Mouse (Mus musculus): ENCODE data around the gene Rnf13. TPM values are rescaled to one million over a fixed set of nuclear protein-coding genes. Genes with fewer than 3 reads are reported as not detected.
A peak's percentile ranks its signal among the peaks of the same experiment; 100 is the strongest.

The Rnf13 gene
- total RNA-seq (2014; rRNA removed) (193 and 201 TPM in 2 replicates), polyA plus RNA-seq (2012; rRNA removed) (127 and 144 TPM in 2 replicates)

DNA sequence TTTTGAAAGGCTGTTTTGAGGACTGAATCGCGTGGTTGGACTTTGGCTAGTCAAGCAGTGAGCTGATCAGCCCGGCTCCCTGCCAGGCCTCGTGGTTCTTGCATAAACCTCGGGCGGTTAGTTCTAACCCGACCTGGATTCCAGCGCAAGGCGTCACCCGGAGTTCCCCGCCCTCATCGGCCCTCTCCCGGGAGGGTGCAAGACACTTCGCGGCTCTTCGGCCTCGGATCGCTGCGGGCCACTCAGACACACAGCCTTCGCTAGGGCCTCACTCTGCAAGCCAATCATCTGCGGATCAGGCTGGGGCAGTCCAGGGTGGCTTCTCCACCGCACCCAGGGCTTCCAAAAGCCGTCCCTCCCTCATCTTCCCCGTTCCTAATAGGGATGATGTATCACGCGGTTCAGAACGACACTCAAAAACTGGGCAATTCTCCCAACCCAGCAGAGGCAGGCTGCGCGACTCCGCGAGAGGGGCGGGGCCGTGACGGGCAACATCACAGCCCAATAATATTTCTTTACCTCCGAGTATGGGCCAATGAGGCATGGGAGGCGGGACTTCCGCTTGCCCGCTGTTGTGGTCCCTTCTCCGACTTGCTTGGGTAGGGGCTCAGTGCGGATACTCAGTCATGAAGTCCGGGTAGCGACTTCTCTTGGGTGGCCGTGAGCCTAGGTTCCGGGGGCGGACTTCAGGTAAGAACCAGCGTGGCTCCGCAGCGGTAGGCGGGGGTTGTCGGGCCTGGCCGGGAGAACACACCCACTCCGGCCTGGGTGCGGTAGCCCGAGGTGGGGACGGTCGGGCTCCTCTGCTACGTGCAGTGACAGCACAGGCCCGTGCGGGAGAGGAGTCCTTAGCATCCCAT is at the start of gene Rnf13:
Gene Rnf13, plus strand, starts transcription at position 552 of the 860 bp plus-strand sequence.
- WGBS: under 1% methylated on average over 59 of the region's 59 CpGs
- TF ChIP-seq POLR2A (IDR thresholded peaks at IDR 0.05; ENCODE audit: extremely low read depth, insufficient read depth, low read length) (peak; percentile 69; the same call in 1 of the 2 replicates), CTCF (IDR thresholded peaks at IDR 0.05; ENCODE audit: low read depth, low read length) (no peak)

DNA sequence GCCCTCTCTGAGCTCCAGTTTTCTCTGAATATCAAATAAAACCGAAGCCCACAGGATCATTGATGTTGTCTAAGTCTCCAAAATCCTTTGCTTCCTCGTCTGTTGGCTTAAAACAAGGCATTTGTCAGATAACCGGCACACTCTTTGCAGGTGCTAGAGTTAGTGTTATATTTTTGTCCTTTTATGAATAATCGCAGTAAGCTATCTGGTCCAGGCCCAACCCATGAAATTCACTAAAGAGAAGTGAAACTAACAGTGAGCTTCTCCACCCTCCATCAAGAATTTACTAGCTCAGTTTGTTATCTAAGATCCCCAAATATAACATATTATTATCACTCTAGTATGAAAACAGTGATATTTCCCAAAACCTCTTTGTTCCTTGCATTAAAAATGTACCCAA is 44.1 kb upstream of the Rnf13 start:
- Histone ChIP-seq H3K4me1 (ENCODE audit: control insufficient read depth, insufficient read depth, low read length) (peaks cover 5% of the 10 kb centered on the region), H3K4me3 (ENCODE audit: insufficient read depth, low read depth, low read length) (no peak overlapping the region), H3K27ac (replicated peaks; ENCODE audit: insufficient read depth, low read depth, low read length) (no peak overlapping the region), H3K27me3 (ENCODE audit: control insufficient read depth, insufficient read depth, low read length) (no peaks in the 10 kb centered on the region), H3K9ac (ENCODE audit: low read depth, low read length) (no peak overlapping the region), H3K79me2 (ENCODE audit: control insufficient read depth, insufficient read depth, low read length) (no peaks in the 10 kb centered on the region), H3K36me3 (ENCODE audit: control insufficient read depth, insufficient read depth, low read length) (no peaks in the 10 kb centered on the region)
- TF ChIP-seq POLR2A (IDR thresholded peaks at IDR 0.05; ENCODE audit: extremely low read depth, insufficient read depth, low read length) (no peak), CTCF (IDR thresholded peaks at IDR 0.05; ENCODE audit: low read depth, low read length) (no peak)
- no peak for DNase-seq (ENCODE audit: extremely low read depth, low read depth, low spot score)
- WGBS: 85% methylated on average over 4 of the region's 4 CpGs

More for the DNA sequence above, at the start of gene Rnf13:
- Histone ChIP-seq H3K9ac (ENCODE audit: low read depth, low read length) (peak within 1 kb of the TSS; percentile 95), H3K27ac (replicated peaks; ENCODE audit: insufficient read depth, low read depth, low read length) (peak within 1 kb of the TSS; percentile 99), H3K27me3 (ENCODE audit: control insufficient read depth, insufficient read depth, low read length) (no peaks in the 10 kb centered on the region), H3K4me3 (ENCODE audit: insufficient read depth, low read depth, low read length) (peak within 1 kb of the TSS; percentile 93), H3K36me3 (ENCODE audit: control insufficient read depth, insufficient read depth, low read length) (no peaks in the 10 kb centered on the region), H3K4me1 (ENCODE audit: control insufficient read depth, insufficient read depth, low read length) (peaks cover 8% of the 10 kb centered on the region; the same call in 1 of the 2 replicates), H3K79me2 (ENCODE audit: control insufficient read depth, insufficient read depth, low read length) (peaks cover 2% of the 10 kb centered on the region; the same call in 1 of the 2 replicates)
- DNase-seq (ENCODE audit: extremely low read depth, low read depth, low spot score): peak; percentile 95

DNA sequence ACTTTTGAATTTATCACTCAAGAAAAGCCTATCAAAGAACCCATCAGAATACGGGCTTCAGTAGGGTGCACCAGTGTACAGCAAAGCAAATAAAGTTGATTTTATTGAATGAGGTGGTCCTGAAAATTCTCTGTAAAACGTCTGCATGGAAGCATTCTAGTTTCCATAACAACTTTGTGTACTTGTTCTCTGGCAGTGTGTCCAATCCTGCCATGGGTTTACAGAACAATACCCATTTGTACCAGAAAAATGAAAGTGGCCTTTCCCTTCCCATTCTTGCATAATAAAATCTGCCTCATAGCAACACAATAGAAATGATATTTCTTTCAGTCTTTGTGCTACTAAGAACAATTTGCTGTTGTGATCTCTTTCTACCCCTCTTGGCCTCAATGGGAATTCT is 43.1 kb upstream of the Rnf13 start, which contains the start of gene Ankub1:
Gene Ankub1, minus strand, starts transcription at position 81 of the 400 bp plus-strand sequence.
- Histone ChIP-seq H3K4me3 (ENCODE audit: insufficient read depth, low read depth, low read length) (no peak within 1 kb of the TSS), H3K79me2 (ENCODE audit: control insufficient read depth, insufficient read depth, low read length) (no peaks in the 10 kb centered on the region), H3K27ac (replicated peaks; ENCODE audit: insufficient read depth, low read depth, low read length) (no peak within 1 kb of the TSS), H3K27me3 (ENCODE audit: control insufficient read depth, insufficient read depth, low read length) (no peaks in the 10 kb centered on the region), H3K4me1 (ENCODE audit: control insufficient read depth, insufficient read depth, low read length) (peaks cover 8% of the 10 kb centered on the region), H3K36me3 (ENCODE audit: control insufficient read depth, insufficient read depth, low read length) (no peaks in the 10 kb centered on the region), H3K9ac (ENCODE audit: low read depth, low read length) (no peak within 1 kb of the TSS)
- DNase-seq (ENCODE audit: extremely low read depth, low read depth, low spot score): no peak
- 68% methylated on average over 2 of the region's 2 CpGs for WGBS
- TF ChIP-seq CTCF (IDR thresholded peaks at IDR 0.05; ENCODE audit: low read depth, low read length): no peak
- no peak for TF ChIP-seq POLR2A (IDR thresholded peaks at IDR 0.05; ENCODE audit: extremely low read depth, insufficient read depth, low read length)

DNA sequence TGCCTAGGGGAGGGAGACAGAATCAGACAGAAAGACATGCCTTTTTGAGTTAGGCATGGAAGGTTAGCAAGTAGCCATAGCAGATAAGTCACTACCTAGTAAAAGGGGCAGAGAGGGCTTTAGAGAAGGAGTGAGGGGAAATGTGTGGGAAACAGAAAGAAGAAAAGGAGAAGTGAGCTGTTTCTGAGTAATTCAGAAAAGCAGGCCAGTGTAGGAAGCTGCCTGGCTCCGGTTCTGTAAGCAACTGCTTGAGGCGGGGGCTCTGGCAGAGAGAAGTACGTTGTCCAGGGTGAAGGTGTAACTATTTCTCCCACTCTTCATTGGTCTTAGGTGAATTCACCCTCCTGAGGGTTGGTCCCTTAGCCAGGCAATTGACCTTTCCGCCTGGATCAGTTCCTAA is 39.6 kb upstream of the Rnf13 start:
- DNase-seq (ENCODE audit: extremely low read depth, low read depth, low spot score): no peak
- peaks cover 8% of the 10 kb centered on the region for H3K4me1 ChIP-seq (ENCODE audit: control insufficient read depth, insufficient read depth, low read length)
- H3K9ac ChIP-seq (ENCODE audit: low read depth, low read length): peak overlapping the region; percentile 55
- H3K79me2 ChIP-seq (ENCODE audit: control insufficient read depth, insufficient read depth, low read length): no peaks in the 10 kb centered on the region
- H3K27me3 ChIP-seq (ENCODE audit: control insufficient read depth, insufficient read depth, low read length): no peaks in the 10 kb centered on the region
- H3K36me3 ChIP-seq (ENCODE audit: control insufficient read depth, insufficient read depth, low read length): no peaks in the 10 kb centered on the region
- no peak overlapping the region; the same call in 1 of the 2 replicates for H3K4me3 ChIP-seq (ENCODE audit: insufficient read depth, low read depth, low read length)
- H3K27ac ChIP-seq (replicated peaks; ENCODE audit: insufficient read depth, low read depth, low read length): peak overlapping the region; percentile 100
- 29% methylated on average over 4 of the region's 4 CpGs for WGBS
- no peak for TF ChIP-seq CTCF (IDR thresholded peaks at IDR 0.05; ENCODE audit: low read depth, low read length)
- TF ChIP-seq POLR2A (IDR thresholded peaks at IDR 0.05; ENCODE audit: extremely low read depth, insufficient read depth, low read length): no peak

DNA sequence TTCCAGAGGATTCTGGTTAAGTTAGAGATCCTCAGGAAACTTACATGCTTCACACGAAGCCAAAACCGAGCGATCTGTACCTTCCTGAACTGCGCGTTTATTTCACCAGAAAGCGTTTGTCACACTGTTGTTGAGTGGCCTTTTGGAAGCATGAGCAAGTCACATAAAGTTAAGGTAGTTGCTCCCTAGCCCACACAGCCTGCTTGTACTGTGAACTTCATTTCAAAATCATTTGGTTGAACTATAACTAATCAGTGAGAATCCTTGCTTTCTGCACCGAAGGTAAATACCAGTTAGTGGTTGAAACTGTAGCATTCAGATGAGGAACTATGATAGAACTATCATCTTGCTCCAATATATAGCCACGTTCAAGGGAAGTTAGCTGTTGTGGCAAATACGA is 39.1 kb upstream of the Rnf13 start:
- 21% methylated on average over 9 of the region's 9 CpGs for WGBS
- H3K4me1 ChIP-seq (ENCODE audit: control insufficient read depth, insufficient read depth, low read length): peaks cover 8% of the 10 kb centered on the region
- peak; percentile 98 for DNase-seq (ENCODE audit: extremely low read depth, low read depth, low spot score)
- H3K36me3 ChIP-seq (ENCODE audit: control insufficient read depth, insufficient read depth, low read length): no peaks in the 10 kb centered on the region
- H3K79me2 ChIP-seq (ENCODE audit: control insufficient read depth, insufficient read depth, low read length): no peaks in the 10 kb centered on the region
- peak overlapping the region; percentile 55 for H3K9ac ChIP-seq (ENCODE audit: low read depth, low read length)
- TF ChIP-seq POLR2A (IDR thresholded peaks at IDR 0.05; ENCODE audit: extremely low read depth, insufficient read depth, low read length) (no peak), CTCF (IDR thresholded peaks at IDR 0.05; ENCODE audit: low read depth, low read length) (no peak)
- no peaks in the 10 kb centered on the region for H3K27me3 ChIP-seq (ENCODE audit: control insufficient read depth, insufficient read depth, low read length)
- H3K27ac ChIP-seq (replicated peaks; ENCODE audit: insufficient read depth, low read depth, low read length): peak overlapping the region; percentile 100
- no peak overlapping the region for H3K4me3 ChIP-seq (ENCODE audit: insufficient read depth, low read depth, low read length)

Data from liver, adult 2 months (tissue).